Mouse (Mus musculus) limb, embryonic 10.5 days (tissue): ENCODE data around the gene Prss53. TPM values are rescaled to one million over a fixed set of nuclear protein-coding genes. Genes with fewer than 3 reads are reported as not detected.
"Not testable (repeated sequence)": the region's sequence is repeated elsewhere in the genome, so short reads cannot be mapped to it uniquely, and the experiment has no call there.

ENCODE experiments used
- DNase-seq: peaks from one replicate; pipeline ENCODE4 v3.0.0-alpha.2; 2017; ENCODE audit warnings: low spot score
- H3K27ac ChIP-seq: fragments of 300-500 bp; sonication (generic); 2 replicates; pipeline ENCODE4 v1.5.1; 2016; ENCODE audit warnings: mild to moderate bottlenecking
- H3K27me3 ChIP-seq: fragments of 300-500 bp; sonication (generic); 2 replicates; pipeline ENCODE4 v1.6.1; 2016; ENCODE audit warnings: low read depth, mild to moderate bottlenecking; ENCODE audit not compliant: poor library complexity, severe bottlenecking
- H3K36me3 ChIP-seq: fragments of 300-500 bp; sonication (generic); 2 replicates; pipeline ENCODE4 v1.6.1; 2016; ENCODE audit warnings: mild to moderate bottlenecking, moderate library complexity
- H3K4me1 ChIP-seq: fragments of 300-500 bp; sonication (generic); 2 replicates; pipeline ENCODE4 v1.6.1; 2016
- H3K4me3 ChIP-seq: fragments of 300-500 bp; sonication (generic); 2 replicates; pipeline ENCODE4 v1.5.1; 2016; ENCODE audit warnings: mild to moderate bottlenecking, moderate library complexity
- H3K9me3 ChIP-seq: fragments of 300-500 bp; sonication (generic); replicated peaks from 2 replicates; pipeline ENCODE4 v1.6.1; 2016; ENCODE audit warnings: mild to moderate bottlenecking
- WGBS: fragments of 180-500 bp; shearing (Covaris S2); methylation state at CpG from one replicate; pipeline ENCODE4 v1.1.7; 2016; 5-methylcytosine and 5-hydroxymethylcytosine counted together
- polyA plus RNA-seq: library from polyadenylated mRNA; unstranded; fragments of >200 nt; fragmentation: Nextera tagmentation; extraction: Ambion mirVana; gene quantifications from 2 replicates; pipeline ENCODE4 v1.2.1, GENCODE M21; 2016

Gene Prss53
- polyA plus RNA-seq, 1 experiment from 2014 or later, result 0.75 TPM

- Histone ChIP-seq H3K27ac (no peak overlapping the region), H3K36me3 (peaks cover 23% of the 10 kb centered on the region), H3K27me3 (no peaks in the 10 kb centered on the region), H3K4me1 (no peaks in the 10 kb centered on the region), H3K9me3 (no peaks in the 10 kb centered on the region), H3K4me3 (no peak overlapping the region)
- WGBS, result 77% methylated on average over 5 of the region's 5 CpGs
- DNase-seq, result no peak
These were observed 39.9 kb downstream of the Prss53 start for GRCm38 (mm10) chr7:127850906-127851305.

- no peak overlapping the region for H3K27ac ChIP-seq
- 78% methylated on average over 6 of the region's 6 CpGs for WGBS
- H3K4me3 ChIP-seq, result no peak overlapping the region
- no peak for DNase-seq
- H3K9me3 ChIP-seq, result no peaks in the 10 kb centered on the region
- H3K4me1 ChIP-seq, result no peaks in the 10 kb centered on the region
- peaks cover 28% of the 10 kb centered on the region for H3K36me3 ChIP-seq
- H3K27me3 ChIP-seq, result no peaks in the 10 kb centered on the region
These were observed 40.5 kb downstream of the Prss53 start for GRCm38 (mm10) chr7:127849973-127850875.

DNA sequence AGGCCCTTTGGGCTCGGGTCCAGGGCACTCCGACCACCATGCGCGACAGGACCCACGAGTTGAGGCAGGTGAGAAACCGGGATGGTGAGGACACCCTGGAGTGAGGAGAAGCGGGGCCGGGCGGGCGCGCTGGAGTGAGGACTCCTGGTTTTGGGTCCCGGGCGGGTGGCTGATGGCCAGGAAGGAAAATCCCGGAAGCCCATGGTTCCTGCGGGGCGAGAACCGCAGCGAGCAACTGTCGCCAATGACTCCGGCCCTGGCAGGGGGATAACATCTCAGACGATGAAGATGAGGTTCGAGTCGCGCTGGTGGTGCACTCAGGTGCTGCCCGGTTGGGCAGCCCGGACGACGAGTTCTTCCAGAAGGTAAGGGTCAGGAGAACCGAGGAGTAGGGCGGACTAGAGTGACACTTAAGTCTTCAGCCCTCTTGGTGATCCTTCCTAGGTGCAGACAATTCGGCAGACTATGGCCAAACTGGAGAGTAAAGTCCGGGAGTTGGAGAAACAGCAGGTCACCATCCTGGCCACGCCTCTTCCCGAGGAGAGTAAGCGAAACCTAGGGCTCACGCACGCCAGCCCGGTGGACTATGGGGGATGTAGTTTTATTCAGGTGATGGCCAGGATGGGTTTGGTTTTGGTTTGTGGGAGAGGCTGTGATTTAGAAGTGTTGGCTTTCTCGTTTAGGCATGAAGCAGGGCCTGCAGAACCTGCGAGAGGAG, 48.6 kb downstream of the Prss53 start:
- H3K27ac ChIP-seq, result peak overlapping the region; percentile 88
- peaks cover 31% of the 10 kb centered on the region for H3K36me3 ChIP-seq
- peak overlapping the region; percentile 86 for H3K4me3 ChIP-seq
- peak; percentile 79 for DNase-seq
- no peaks in the 10 kb centered on the region for H3K9me3 ChIP-seq
- no peaks in the 10 kb centered on the region for H3K27me3 ChIP-seq
- H3K4me1 ChIP-seq, result peaks cover 20% of the 10 kb centered on the region
- under 1% methylated on average over 40 of the region's 40 CpGs for WGBS

DNA sequence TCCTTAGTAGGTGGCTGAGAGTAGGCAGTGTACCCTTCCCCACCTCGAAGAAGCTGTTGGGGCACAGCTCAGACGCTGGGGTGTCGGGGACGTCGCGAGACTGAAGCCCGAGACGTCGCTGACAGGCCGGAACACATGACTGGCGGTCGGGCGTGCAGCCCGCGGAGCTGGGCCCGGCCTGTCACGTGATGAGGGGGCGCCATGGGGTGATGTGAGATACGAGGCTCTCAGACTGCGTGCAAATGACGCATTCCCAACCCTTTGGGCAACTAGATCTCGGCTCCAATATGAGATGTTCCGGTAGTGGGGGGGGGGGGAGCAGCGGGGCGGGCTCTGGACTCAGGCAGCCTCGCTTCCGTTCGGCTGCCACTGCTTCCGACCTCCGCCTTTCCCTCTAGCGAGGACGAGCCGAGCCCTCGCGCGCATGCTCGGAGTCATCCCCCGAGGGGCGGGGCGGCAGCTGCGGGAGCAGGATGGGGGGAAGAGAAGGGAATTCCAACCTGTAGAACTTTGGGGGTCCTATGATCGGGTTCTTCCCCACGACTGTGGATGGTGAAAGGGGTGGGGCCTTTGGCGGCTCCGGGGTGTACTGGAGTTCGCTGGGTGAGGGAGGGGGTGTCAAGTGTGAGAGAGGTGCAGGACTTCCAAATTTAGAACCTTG, 49.3 kb downstream of the Prss53 start:
- peaks cover 24% of the 10 kb centered on the region for H3K36me3 ChIP-seq
- under 1% methylated on average over 46 of the region's 46 CpGs for WGBS
- no peaks in the 10 kb centered on the region for H3K9me3 ChIP-seq
- no peaks in the 10 kb centered on the region for H3K27me3 ChIP-seq
- H3K4me3 ChIP-seq, result peak overlapping the region; percentile 86
- peaks cover 20% of the 10 kb centered on the region for H3K4me1 ChIP-seq
- peak; percentile 93 for DNase-seq
- peak overlapping the region; percentile 88 for H3K27ac ChIP-seq

DNA sequence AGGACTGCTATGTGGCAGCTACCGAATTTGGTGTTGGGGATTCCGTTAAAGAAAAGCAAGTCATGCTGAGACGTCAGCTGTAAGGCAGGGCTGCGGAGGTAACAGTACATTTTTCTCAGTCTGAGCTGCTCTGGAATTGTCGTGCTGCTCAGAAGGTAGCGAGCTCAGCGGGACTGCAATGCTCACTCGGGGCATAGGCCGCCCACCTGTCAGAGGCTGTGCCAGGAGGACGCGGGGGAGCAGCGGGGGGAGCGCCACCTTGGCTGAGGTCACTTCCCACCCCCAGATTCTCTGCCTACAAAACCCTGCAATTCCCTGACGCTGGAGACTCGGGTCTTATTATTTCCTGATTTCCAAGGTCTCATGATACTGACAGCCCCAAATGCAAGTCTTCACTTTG, 49.9 kb downstream of the Prss53 start:
- Histone ChIP-seq H3K4me3 (peak overlapping the region; percentile 86), H3K9me3 (no peaks in the 10 kb centered on the region), H3K27me3 (no peaks in the 10 kb centered on the region), H3K27ac (peak overlapping the region; percentile 88), H3K4me1 (peaks cover 20% of the 10 kb centered on the region), H3K36me3 (peaks cover 20% of the 10 kb centered on the region)
- WGBS, result 6% methylated on average over 15 of the region's 15 CpGs
- DNase-seq, result peak; percentile 44

DNA sequence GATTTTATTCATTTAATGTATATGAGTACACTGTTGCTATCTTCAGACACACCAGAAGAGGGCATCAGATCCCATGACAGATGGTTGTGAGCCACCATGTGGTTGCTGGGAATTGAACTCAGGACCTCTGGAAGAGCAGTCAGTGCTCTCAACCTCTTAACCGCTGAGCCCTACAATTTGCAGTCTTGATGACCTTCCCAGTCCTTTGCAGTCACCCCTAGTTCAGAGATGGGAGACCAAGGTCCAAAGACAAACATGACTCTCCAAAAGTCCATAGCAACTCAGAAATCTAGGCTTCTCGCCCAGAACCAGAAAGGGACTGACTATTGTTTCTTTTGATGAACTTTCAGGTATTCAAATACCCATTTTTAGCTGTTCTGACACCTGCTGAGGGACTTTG, 50.7 kb downstream of the Prss53 start:
- H3K4me3 ChIP-seq, result not testable (repeated sequence)

DNA sequence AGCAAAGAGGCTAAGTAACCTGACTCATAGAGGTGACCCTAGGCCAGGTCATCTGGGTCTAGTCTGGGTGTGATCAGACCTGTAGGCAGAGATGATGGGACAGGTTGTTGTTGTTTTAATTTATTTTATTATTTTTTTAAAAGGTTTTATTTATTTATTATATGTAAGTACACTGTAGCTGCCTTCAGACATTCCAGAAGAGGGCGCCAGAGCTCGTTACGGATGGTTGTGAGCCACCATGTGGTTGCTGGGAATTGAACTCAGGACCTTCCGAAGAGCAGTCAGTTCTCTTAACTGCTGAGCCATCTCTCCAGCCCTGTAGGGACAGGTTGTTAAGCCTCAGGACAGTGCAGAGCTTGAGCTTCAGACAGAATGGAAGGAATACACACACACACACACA, 52.9 kb downstream of the Prss53 start:
- DNase-seq, H3K9me3 ChIP-seq, H3K36me3 ChIP-seq, H3K4me3 ChIP-seq, H3K27me3 ChIP-seq, H3K27ac ChIP-seq: not testable (repeated sequence)
- H3K4me1 ChIP-seq, result peaks cover 19% of the 10 kb centered on the region
- WGBS, result 75% methylated on average over 4 of the region's 4 CpGs

More for the DNA sequence above, 50.7 kb downstream of the Prss53 start:
- 75% methylated on average over 2 of the region's 2 CpGs for WGBS
- Histone ChIP-seq H3K36me3 (peaks cover 16% of the 10 kb centered on the region), H3K4me1 (peaks cover 20% of the 10 kb centered on the region)
- not testable (repeated sequence) for H3K27ac ChIP-seq, H3K9me3 ChIP-seq, H3K27me3 ChIP-seq, DNase-seq

DNA sequence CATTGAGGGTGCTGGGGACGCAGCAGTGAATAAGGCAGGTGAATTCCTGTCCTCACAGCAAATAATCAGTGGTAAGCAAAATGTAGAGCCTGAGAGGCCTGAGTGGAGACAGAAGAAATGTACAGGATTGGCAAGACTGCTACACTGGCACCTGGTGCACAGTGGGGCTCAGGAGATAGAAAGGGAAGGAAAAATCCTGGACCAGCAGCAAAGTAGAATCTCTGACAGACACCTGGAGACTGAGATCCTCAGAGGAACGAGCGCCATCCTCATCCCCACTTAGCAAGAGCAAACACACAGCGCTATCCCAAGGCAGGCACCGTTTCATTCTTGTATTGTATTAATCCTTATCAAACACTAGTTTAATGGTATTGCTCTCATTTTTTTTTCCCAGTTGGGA, 53.3 kb downstream of the Prss53 start:
- no peaks in the 10 kb centered on the region for H3K27me3 ChIP-seq
- peaks cover 15% of the 10 kb centered on the region for H3K4me1 ChIP-seq
- H3K4me3 ChIP-seq, result no peak overlapping the region
- no peak for DNase-seq
- no peaks in the 10 kb centered on the region for H3K9me3 ChIP-seq
- H3K27ac ChIP-seq, result no peak overlapping the region
- no peaks in the 10 kb centered on the region for H3K36me3 ChIP-seq
- WGBS, result 94% methylated on average over 5 of the region's 5 CpGs

Other genes with a start within 250 kb of the Prss53 start
- 77.9 and 79.5 TPM in 2 replicates for gene Bcl7c, start 182.0 kb downstream of the Prss53 start, polyA plus RNA-seq
- 11.1 and 14.2 TPM in 2 replicates for gene Ctf1, start 178.2 kb downstream of the Prss53 start, polyA plus RNA-seq
- gene Ctf2, start 158.8 kb downstream of the Prss53 start, polyA plus RNA-seq, result 0.28 and 0.73 TPM in 2 replicates
- 9.4 and 10.8 TPM in 2 replicates for gene Fbxl19, start 146.4 kb downstream of the Prss53 start, polyA plus RNA-seq
- gene Orai3, start 121.2 kb downstream of the Prss53 start, polyA plus RNA-seq, result 15.2 and 16.0 TPM in 2 replicates
- gene Setd1a, start 114.3 kb downstream of the Prss53 start, polyA plus RNA-seq, result 21.9 and 24.2 TPM in 2 replicates
- not detected in 2 replicates for gene Gm49388, start 105.4 kb downstream of the Prss53 start, polyA plus RNA-seq
- 5.5 and 8.2 TPM in 2 replicates for gene Hsd3b7, start 90.4 kb downstream of the Prss53 start, polyA plus RNA-seq
- gene Stx4a, start 66.7 kb downstream of the Prss53 start, polyA plus RNA-seq, result 20.2 and 28.5 TPM in 2 replicates
- gene Stx1b, start 66.4 kb downstream of the Prss53 start, polyA plus RNA-seq, result 3.9 and 9.3 TPM in 2 replicates
- 20.0 and 20.3 TPM in 2 replicates for gene Zfp646, start 14.7 kb downstream of the Prss53 start, polyA plus RNA-seq
- 47.9 and 48.0 TPM in 2 replicates for gene Zfp668, start 14.1 kb downstream of the Prss53 start, polyA plus RNA-seq
- gene Gm21974, start 4.5 kb upstream of the Prss53 start, polyA plus RNA-seq, result not detected in 2 replicates
- gene Vkorc1, start 4.6 kb upstream of the Prss53 start, polyA plus RNA-seq, result 48.3 and 51.8 TPM in 2 replicates
- gene Bckdk, start 13.1 kb upstream of the Prss53 start, polyA plus RNA-seq, result 130 and 137 TPM in 2 replicates
- 48.0 and 53.0 TPM in 2 replicates for gene Kat8, start 21.5 kb upstream of the Prss53 start, polyA plus RNA-seq
- 6.3 and 7.2 TPM in 2 replicates for gene Prss8, start 39.1 kb upstream of the Prss53 start, polyA plus RNA-seq
- 9.7 and 10.1 TPM in 2 replicates for gene Prss36, start 55.8 kb upstream of the Prss53 start, polyA plus RNA-seq
- 408 and 469 TPM in 2 replicates for gene Fus, start 76.5 kb upstream of the Prss53 start, polyA plus RNA-seq
- gene Pycard, start 102.9 kb upstream of the Prss53 start, polyA plus RNA-seq, result 5.2 and 6.5 TPM in 2 replicates
- gene Trim72, start 113.0 kb upstream of the Prss53 start, polyA plus RNA-seq, result not detected in 2 replicates
- 0.28 and 0.40 TPM in 2 replicates for gene Itgam, start 171.7 kb upstream of the Prss53 start, polyA plus RNA-seq
- not detected in 2 replicates for gene Gm49368, start 171.7 kb upstream of the Prss53 start, polyA plus RNA-seq
- not detected in 2 replicates for gene Itgax, start 238.6 kb upstream of the Prss53 start, polyA plus RNA-seq